Mouse (Mus musculus): Measurements from ENCODE around the gene Cd38. TPM values are rescaled to one million over a fixed set of nuclear protein-coding genes. Genes with fewer than 3 reads are reported as not detected.

The Cd38 gene
- polyA plus RNA-seq, 2 experiments: 5.3 to 7.4 TPM

DNA sequence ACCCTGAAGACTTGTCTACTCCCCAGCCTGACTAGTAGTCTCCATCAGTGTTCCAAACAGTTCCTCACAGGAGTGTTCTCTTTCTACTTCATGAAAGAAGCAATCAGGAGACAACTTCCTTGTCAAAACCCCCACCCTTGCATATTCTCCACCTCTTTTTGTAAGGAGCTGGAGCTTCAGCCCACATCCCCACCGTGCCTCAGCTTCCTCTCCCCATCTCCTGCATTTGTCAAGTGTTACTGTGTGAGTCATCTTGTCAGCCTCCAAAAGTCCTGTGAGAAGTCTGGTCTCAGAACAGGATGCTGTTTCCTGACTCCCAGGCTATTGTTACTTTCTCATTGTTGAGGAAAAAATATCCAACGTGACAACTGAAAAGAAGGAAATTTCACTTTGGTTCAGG lies 3.0 kb upstream of the Cd38 start:
- no peak for ATAC-seq (ENCODE audit: low FRiP score, low read depth)
- H3K4me2 ChIP-seq (replicated peaks; ENCODE audit: low read depth, low read length, severe bottlenecking): no peak overlapping the region
- no peak for TF ChIP-seq POLR2A (IDR thresholded peaks at IDR 0.05; ENCODE audit: borderline replicate concordance, extremely low read depth, insufficient read depth, insufficient read length)
- no peaks in the 10 kb centered on the region for H3K36me3 ChIP-seq (ENCODE audit: control insufficient read depth, insufficient read depth, low read length)
- H3K4me3 ChIP-seq (replicated peaks; ENCODE audit: low read length): no peak overlapping the region
- H3K9me3 ChIP-seq (ENCODE audit: control insufficient read depth, low read length): no peaks in the 10 kb centered on the region
- WGBS: 79% methylated on average over 2 of the region's 2 CpGs
- H3K9ac ChIP-seq (ENCODE audit: low read depth, low read length, severe bottlenecking): no peak overlapping the region
- H3K27me3 ChIP-seq (ENCODE audit: control insufficient read depth, insufficient read depth, low read length): no peaks in the 10 kb centered on the region
- H3K27ac ChIP-seq (replicated peaks; ENCODE audit: low read depth, low read length): no peak overlapping the region
- H3K4me1 ChIP-seq (ENCODE audit: control insufficient read depth, insufficient read depth, low read length): peaks cover 11% of the 10 kb centered on the region; the same call in 1 of the 2 replicates
- DNase-seq (ENCODE audit: low spot score): no peak

- no peaks in the 10 kb centered on the region for H3K9me3 ChIP-seq (ENCODE audit: control insufficient read depth, low read length)
- peak overlapping the region; percentile 61 for H3K9ac ChIP-seq (ENCODE audit: low read depth, low read length, severe bottlenecking)
- DNase-seq (ENCODE audit: low spot score) (no peak), ATAC-seq (ENCODE audit: low FRiP score, low read depth) (peak; percentile 50)
- H3K4me1 ChIP-seq (ENCODE audit: control insufficient read depth, insufficient read depth, low read length): peaks cover 11% of the 10 kb centered on the region; the same call in 1 of the 2 replicates
- H3K27me3 ChIP-seq (ENCODE audit: control insufficient read depth, insufficient read depth, low read length): no peaks in the 10 kb centered on the region
- peak overlapping the region; percentile 41 for H3K4me3 ChIP-seq (replicated peaks; ENCODE audit: low read length)
- no peak for TF ChIP-seq POLR2A (IDR thresholded peaks at IDR 0.05; ENCODE audit: borderline replicate concordance, extremely low read depth, insufficient read depth, insufficient read length)
- WGBS: 3% methylated on average over 28 of the region's 28 CpGs
- H3K27ac ChIP-seq (replicated peaks; ENCODE audit: low read depth, low read length): no peak overlapping the region
- H3K4me2 ChIP-seq (replicated peaks; ENCODE audit: low read depth, low read length, severe bottlenecking): peak overlapping the region; percentile 75
- H3K36me3 ChIP-seq (ENCODE audit: control insufficient read depth, insufficient read depth, low read length): no peaks in the 10 kb centered on the region
These were observed 603 bp downstream of the Cd38 start for GRCm38 (mm10) chr5:43868711-43869600.

DNA sequence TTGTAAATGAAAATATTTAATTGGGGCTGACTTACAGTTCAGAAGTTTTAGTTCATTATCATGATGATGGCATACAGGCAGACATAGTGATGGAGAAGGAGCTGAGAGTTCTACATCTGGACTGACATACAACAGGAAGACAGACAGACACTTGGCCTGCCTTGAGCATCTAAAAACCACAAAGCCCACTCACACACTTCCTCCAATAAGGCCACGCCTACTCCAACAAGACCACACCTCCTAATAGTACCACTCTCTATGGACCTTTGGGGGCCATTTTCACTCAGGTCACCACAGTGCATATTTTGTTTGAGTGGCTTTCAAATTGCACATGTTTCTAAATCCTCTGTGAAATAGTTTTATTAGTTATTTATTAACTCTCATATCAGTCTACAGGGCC lies 3.5 kb downstream of the Cd38 start:
- Histone ChIP-seq H3K9ac (ENCODE audit: low read depth, low read length, severe bottlenecking) (no peak overlapping the region), H3K4me1 (ENCODE audit: control insufficient read depth, insufficient read depth, low read length) (peaks cover 11% of the 10 kb centered on the region; the same call in 1 of the 2 replicates), H3K4me3 (replicated peaks; ENCODE audit: low read length) (no peak overlapping the region), H3K27ac (replicated peaks; ENCODE audit: low read depth, low read length) (no peak overlapping the region), H3K9me3 (ENCODE audit: control insufficient read depth, low read length) (no peaks in the 10 kb centered on the region), H3K36me3 (ENCODE audit: control insufficient read depth, insufficient read depth, low read length) (no peaks in the 10 kb centered on the region), H3K4me2 (replicated peaks; ENCODE audit: low read depth, low read length, severe bottlenecking) (no peak overlapping the region), H3K27me3 (ENCODE audit: control insufficient read depth, insufficient read depth, low read length) (no peaks in the 10 kb centered on the region)
- no peak for DNase-seq (ENCODE audit: low spot score)
- no peak for TF ChIP-seq POLR2A (IDR thresholded peaks at IDR 0.05; ENCODE audit: borderline replicate concordance, extremely low read depth, insufficient read depth, insufficient read length)
- ATAC-seq (ENCODE audit: low FRiP score, low read depth): no peak
- WGBS: 85% methylated on average over 1 of the region's 1 CpGs

DNA sequence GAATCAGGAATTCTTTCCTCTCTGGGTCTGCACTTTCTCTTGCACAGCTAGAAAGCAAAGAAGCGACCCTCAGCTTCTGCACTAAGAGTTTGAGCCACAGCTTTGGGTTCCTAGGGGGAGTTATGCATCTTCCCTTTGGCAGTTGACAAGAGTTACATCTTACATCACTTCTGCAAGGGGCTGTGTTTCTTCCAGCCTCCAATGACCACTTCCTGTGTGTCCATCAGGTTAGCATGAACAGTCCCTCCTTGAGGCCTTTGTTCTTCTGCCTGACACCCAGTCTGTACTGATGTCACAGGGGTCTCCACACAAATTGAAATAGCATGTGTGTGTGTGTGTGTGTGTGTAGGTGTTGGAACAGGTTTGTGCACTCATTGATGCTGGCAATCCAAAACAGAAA lies 4.3 kb downstream of the Cd38 start:
- no peak overlapping the region for H3K27ac ChIP-seq (replicated peaks; ENCODE audit: low read depth, low read length)
- no peak for TF ChIP-seq POLR2A (IDR thresholded peaks at IDR 0.05; ENCODE audit: borderline replicate concordance, extremely low read depth, insufficient read depth, insufficient read length)
- no peak overlapping the region for H3K4me3 ChIP-seq (replicated peaks; ENCODE audit: low read length)
- H3K4me1 ChIP-seq (ENCODE audit: control insufficient read depth, insufficient read depth, low read length): peaks cover 11% of the 10 kb centered on the region; the same call in 1 of the 2 replicates
- no peaks in the 10 kb centered on the region for H3K36me3 ChIP-seq (ENCODE audit: control insufficient read depth, insufficient read depth, low read length)
- H3K9me3 ChIP-seq (ENCODE audit: control insufficient read depth, low read length): no peaks in the 10 kb centered on the region
- DNase-seq (ENCODE audit: low spot score): no peak
- no peak overlapping the region for H3K4me2 ChIP-seq (replicated peaks; ENCODE audit: low read depth, low read length, severe bottlenecking)
- no peak overlapping the region for H3K9ac ChIP-seq (ENCODE audit: low read depth, low read length, severe bottlenecking)
- no peak for ATAC-seq (ENCODE audit: low FRiP score, low read depth)
- WGBS: 65% methylated on average over 1 of the region's 1 CpGs
- no peaks in the 10 kb centered on the region for H3K27me3 ChIP-seq (ENCODE audit: control insufficient read depth, insufficient read depth, low read length)

- Histone ChIP-seq H3K4me2 (replicated peaks; ENCODE audit: low read depth, low read length, severe bottlenecking) (no peak overlapping the region), H3K27ac (replicated peaks; ENCODE audit: low read depth, low read length) (no peak overlapping the region), H3K36me3 (ENCODE audit: control insufficient read depth, insufficient read depth, low read length) (no peaks in the 10 kb centered on the region), H3K9ac (ENCODE audit: low read depth, low read length, severe bottlenecking) (no peak overlapping the region), H3K4me3 (replicated peaks; ENCODE audit: low read length) (no peak overlapping the region), H3K9me3 (ENCODE audit: control insufficient read depth, low read length) (no peaks in the 10 kb centered on the region), H3K4me1 (ENCODE audit: control insufficient read depth, insufficient read depth, low read length) (peaks cover 6% of the 10 kb centered on the region), H3K27me3 (ENCODE audit: control insufficient read depth, insufficient read depth, low read length) (no peaks in the 10 kb centered on the region)
- no peak for ATAC-seq (ENCODE audit: low FRiP score, low read depth)
- no peak for DNase-seq (ENCODE audit: low spot score)
- 88% methylated on average over 3 of the region's 3 CpGs for WGBS
- no peak for TF ChIP-seq POLR2A (IDR thresholded peaks at IDR 0.05; ENCODE audit: borderline replicate concordance, extremely low read depth, insufficient read depth, insufficient read length)
These were observed 13.7 kb downstream of the Cd38 start for GRCm38 (mm10) chr5:43882034-43882433.
